Mouse (Mus musculus): ENCODE measurements around the gene Myo10. TPM values are rescaled to one million over a fixed set of nuclear protein-coding genes. Genes with fewer than 3 reads are reported as not detected.

The Myo10 gene
- polyA plus RNA-seq, 1 experiment, result 26.1 TPM

GRCm38 (mm10) chr15:25758037-25758436 is 135.7 kb downstream of the Myo10 start:
- no peak for DNase-seq
- Histone ChIP-seq H3K27ac (ENCODE audit: control insufficient read depth, insufficient read depth, low read length) (no peak overlapping the region), H3K4me3 (ENCODE audit: control insufficient read depth, insufficient read depth, low read length) (no peak overlapping the region), H3K27me3 (ENCODE audit: control insufficient read depth, insufficient read depth, low read length) (no peaks in the 10 kb centered on the region), H3K4me1 (replicated peaks; ENCODE audit: control insufficient read depth, insufficient read depth, low read length) (peaks cover 10% of the 10 kb centered on the region), H3K36me3 (ENCODE audit: control insufficient read depth, insufficient read depth, low read length) (no peaks in the 10 kb centered on the region)
- TF ChIP-seq POLR2A (IDR thresholded peaks at IDR 0.05; ENCODE audit: control insufficient read depth, extremely low read depth, insufficient read depth, low read length, poor library complexity) (no peak), CTCF (IDR thresholded peaks at IDR 0.05; ENCODE audit: borderline replicate concordance, control insufficient read depth, extremely low read depth, insufficient read depth, low read length, poor library complexity) (no peak)
- WGBS, result 80% methylated on average over 10 of the region's 10 CpGs

DNA sequence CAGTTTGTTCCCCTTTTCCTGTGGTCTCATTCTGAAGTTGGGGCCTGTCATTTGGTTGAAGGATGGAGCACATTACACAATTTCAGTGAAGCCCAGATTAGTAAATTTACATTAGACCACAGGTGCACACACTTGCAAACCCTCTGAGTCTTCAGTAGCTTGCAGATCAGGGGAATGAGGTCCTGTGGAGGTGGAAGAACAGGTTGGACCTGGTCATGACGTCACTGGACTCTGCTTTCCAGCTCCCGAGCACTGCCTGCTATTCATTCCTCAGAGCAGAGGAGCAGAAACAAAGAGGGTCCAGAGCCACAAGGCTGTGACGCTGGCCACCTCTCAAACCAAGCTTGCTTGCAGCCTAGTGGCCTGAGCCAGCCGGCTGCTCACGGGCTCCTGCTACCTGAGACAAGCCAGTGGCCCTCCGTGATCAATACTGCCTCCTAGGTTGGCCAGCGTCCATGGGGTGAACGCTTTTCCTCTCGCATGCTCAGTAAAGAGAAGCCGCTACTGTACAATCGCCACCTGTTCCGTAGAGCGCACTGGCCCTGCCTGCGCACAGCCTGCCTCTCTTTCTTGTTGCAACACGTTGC is 136.3 kb downstream of the Myo10 start:
- Histone ChIP-seq H3K27ac (ENCODE audit: control insufficient read depth, insufficient read depth, low read length) (no peak overlapping the region), H3K4me1 (replicated peaks; ENCODE audit: control insufficient read depth, insufficient read depth, low read length) (peaks cover 6% of the 10 kb centered on the region), H3K36me3 (ENCODE audit: control insufficient read depth, insufficient read depth, low read length) (no peaks in the 10 kb centered on the region), H3K27me3 (ENCODE audit: control insufficient read depth, insufficient read depth, low read length) (no peaks in the 10 kb centered on the region), H3K4me3 (ENCODE audit: control insufficient read depth, insufficient read depth, low read length) (no peak overlapping the region)
- TF ChIP-seq CTCF (IDR thresholded peaks at IDR 0.05; ENCODE audit: borderline replicate concordance, control insufficient read depth, extremely low read depth, insufficient read depth, low read length, poor library complexity) (no peak), POLR2A (IDR thresholded peaks at IDR 0.05; ENCODE audit: control insufficient read depth, extremely low read depth, insufficient read depth, low read length, poor library complexity) (no peak)
- WGBS, result 89% methylated on average over 15 of the region's 15 CpGs
- DNase-seq, result no peak

GRCm38 (mm10) chr15:25760304-25760703 is 138.0 kb downstream of the Myo10 start:
- TF ChIP-seq CTCF (IDR thresholded peaks at IDR 0.05; ENCODE audit: borderline replicate concordance, control insufficient read depth, extremely low read depth, insufficient read depth, low read length, poor library complexity), result no peak
- no peak for TF ChIP-seq POLR2A (IDR thresholded peaks at IDR 0.05; ENCODE audit: control insufficient read depth, extremely low read depth, insufficient read depth, low read length, poor library complexity)
- Histone ChIP-seq H3K27me3 (ENCODE audit: control insufficient read depth, insufficient read depth, low read length) (no peaks in the 10 kb centered on the region), H3K4me1 (replicated peaks; ENCODE audit: control insufficient read depth, insufficient read depth, low read length) (peaks cover 3% of the 10 kb centered on the region; the same call in 1 of the 2 replicates), H3K27ac (ENCODE audit: control insufficient read depth, insufficient read depth, low read length) (no peak overlapping the region), H3K4me3 (ENCODE audit: control insufficient read depth, insufficient read depth, low read length) (no peak overlapping the region), H3K36me3 (ENCODE audit: control insufficient read depth, insufficient read depth, low read length) (no peaks in the 10 kb centered on the region)
- DNase-seq, result no peak
- WGBS, result 95% methylated on average over 5 of the region's 5 CpGs

GRCm38 (mm10) chr15:25761049-25761448 is 138.7 kb downstream of the Myo10 start:
- TF ChIP-seq CTCF (IDR thresholded peaks at IDR 0.05; ENCODE audit: borderline replicate concordance, control insufficient read depth, extremely low read depth, insufficient read depth, low read length, poor library complexity) (no peak), POLR2A (IDR thresholded peaks at IDR 0.05; ENCODE audit: control insufficient read depth, extremely low read depth, insufficient read depth, low read length, poor library complexity) (no peak)
- Histone ChIP-seq H3K27ac (ENCODE audit: control insufficient read depth, insufficient read depth, low read length) (no peak overlapping the region), H3K27me3 (ENCODE audit: control insufficient read depth, insufficient read depth, low read length) (no peaks in the 10 kb centered on the region), H3K4me1 (replicated peaks; ENCODE audit: control insufficient read depth, insufficient read depth, low read length) (peaks cover 2% of the 10 kb centered on the region; the same call in 1 of the 2 replicates), H3K4me3 (ENCODE audit: control insufficient read depth, insufficient read depth, low read length) (no peak overlapping the region), H3K36me3 (ENCODE audit: control insufficient read depth, insufficient read depth, low read length) (no peaks in the 10 kb centered on the region)
- DNase-seq, result no peak
- WGBS, result 96% methylated on average over 2 of the region's 2 CpGs

GRCm38 (mm10) chr15:25761800-25762211 is 139.5 kb downstream of the Myo10 start:
- TF ChIP-seq CTCF (IDR thresholded peaks at IDR 0.05; ENCODE audit: borderline replicate concordance, control insufficient read depth, extremely low read depth, insufficient read depth, low read length, poor library complexity), result no peak
- no peak for TF ChIP-seq POLR2A (IDR thresholded peaks at IDR 0.05; ENCODE audit: control insufficient read depth, extremely low read depth, insufficient read depth, low read length, poor library complexity)
- 90% methylated on average over 8 of the region's 8 CpGs for WGBS
- Histone ChIP-seq H3K4me1 (replicated peaks; ENCODE audit: control insufficient read depth, insufficient read depth, low read length) (no peaks in the 10 kb centered on the region), H3K36me3 (ENCODE audit: control insufficient read depth, insufficient read depth, low read length) (no peaks in the 10 kb centered on the region), H3K27me3 (ENCODE audit: control insufficient read depth, insufficient read depth, low read length) (no peaks in the 10 kb centered on the region), H3K27ac (ENCODE audit: control insufficient read depth, insufficient read depth, low read length) (no peak overlapping the region), H3K4me3 (ENCODE audit: control insufficient read depth, insufficient read depth, low read length) (no peak overlapping the region)
- DNase-seq, result no peak

DNA sequence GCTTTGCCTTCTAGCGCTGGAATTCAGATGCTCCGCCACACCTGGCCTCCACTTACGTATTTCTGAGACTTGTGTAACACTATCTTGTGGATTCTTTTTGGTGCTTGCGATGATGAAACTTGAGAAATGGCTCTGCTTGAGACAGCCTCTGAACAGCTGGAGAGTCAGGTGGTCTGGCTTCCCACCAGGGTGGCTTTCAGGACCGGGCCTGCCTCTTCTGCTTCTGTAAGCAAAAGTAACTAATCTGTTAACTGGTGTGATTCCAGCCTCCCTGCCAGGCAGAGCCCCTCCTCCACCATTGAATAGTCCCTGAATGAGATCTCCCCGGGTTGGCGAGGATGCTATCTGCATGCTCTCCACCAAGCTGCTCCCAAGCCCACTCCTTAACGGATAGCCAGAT is 140.0 kb downstream of the Myo10 start:
- H3K4me1 ChIP-seq (replicated peaks; ENCODE audit: control insufficient read depth, insufficient read depth, low read length), result no peaks in the 10 kb centered on the region
- no peak for DNase-seq
- H3K4me3 ChIP-seq (ENCODE audit: control insufficient read depth, insufficient read depth, low read length), result no peak overlapping the region
- H3K36me3 ChIP-seq (ENCODE audit: control insufficient read depth, insufficient read depth, low read length), result no peaks in the 10 kb centered on the region
- 84% methylated on average over 8 of the region's 8 CpGs for WGBS
- no peak overlapping the region for H3K27ac ChIP-seq (ENCODE audit: control insufficient read depth, insufficient read depth, low read length)
- TF ChIP-seq CTCF (IDR thresholded peaks at IDR 0.05; ENCODE audit: borderline replicate concordance, control insufficient read depth, extremely low read depth, insufficient read depth, low read length, poor library complexity), result no peak
- TF ChIP-seq POLR2A (IDR thresholded peaks at IDR 0.05; ENCODE audit: control insufficient read depth, extremely low read depth, insufficient read depth, low read length, poor library complexity), result no peak
- H3K27me3 ChIP-seq (ENCODE audit: control insufficient read depth, insufficient read depth, low read length), result no peaks in the 10 kb centered on the region

GRCm38 (mm10) chr15:25763106-25763505 is 140.8 kb downstream of the Myo10 start:
- H3K27me3 ChIP-seq (ENCODE audit: control insufficient read depth, insufficient read depth, low read length), result no peaks in the 10 kb centered on the region
- no peak overlapping the region for H3K4me3 ChIP-seq (ENCODE audit: control insufficient read depth, insufficient read depth, low read length)
- H3K4me1 ChIP-seq (replicated peaks; ENCODE audit: control insufficient read depth, insufficient read depth, low read length), result no peaks in the 10 kb centered on the region; the same call in 1 of the 2 replicates
- no peaks in the 10 kb centered on the region for H3K36me3 ChIP-seq (ENCODE audit: control insufficient read depth, insufficient read depth, low read length)
- TF ChIP-seq POLR2A (IDR thresholded peaks at IDR 0.05; ENCODE audit: control insufficient read depth, extremely low read depth, insufficient read depth, low read length, poor library complexity) (no peak), CTCF (IDR thresholded peaks at IDR 0.05; ENCODE audit: borderline replicate concordance, control insufficient read depth, extremely low read depth, insufficient read depth, low read length, poor library complexity) (no peak)
- WGBS, result 93% methylated on average over 7 of the region's 7 CpGs
- no peak for DNase-seq
- H3K27ac ChIP-seq (ENCODE audit: control insufficient read depth, insufficient read depth, low read length), result no peak overlapping the region
